Comparison of ENCODE assay signal across 12 mouse cellular contexts in genomic region chr10:60294621-60295020, GRCm38 (mm10).
"Had no signal": no experiment of that assay in that cellular context is flagged by ENCODE, and none has a peak within 500 bp of the region (broad histone marks: within the 10 kb centered on the region; RNA-seq: fewer than 3 reads in every experiment).

No protein-coding gene starts in this region.

- DNase-seq: layer of hippocampus, adult 9-11 months; layer of hippocampus, postnatal 36 days; lung, embryonic 14.5 days; lung, postnatal 14 days; right cerebral cortex, postnatal 4 days; spleen, adult 18-20 months; thymus, postnatal 36 days had no signal

- H3K4me3 ChIP-seq: intestine, embryonic 15.5 days; limb, embryonic 15.5 days; liver, embryonic 12.5 days; midbrain, embryonic 12.5 days had no signal

- H3K27ac ChIP-seq: hindbrain, embryonic 14.5 days; intestine, embryonic 15.5 days; limb, embryonic 15.5 days; liver, embryonic 12.5 days; midbrain, embryonic 12.5 days had no signal

- H3K27me3 ChIP-seq: intestine, embryonic 15.5 days; limb, embryonic 15.5 days; liver, embryonic 12.5 days; midbrain, embryonic 12.5 days had no signal
